Mouse (Mus musculus): ENCODE data around the gene Tbcd. TPM values are rescaled to one million over a fixed set of nuclear protein-coding genes. Genes with fewer than 3 reads are reported as not detected.

The Tbcd gene
- total RNA-seq, 2 experiments from 2014 or later, result 13.8 to 14.8 TPM

DNA sequence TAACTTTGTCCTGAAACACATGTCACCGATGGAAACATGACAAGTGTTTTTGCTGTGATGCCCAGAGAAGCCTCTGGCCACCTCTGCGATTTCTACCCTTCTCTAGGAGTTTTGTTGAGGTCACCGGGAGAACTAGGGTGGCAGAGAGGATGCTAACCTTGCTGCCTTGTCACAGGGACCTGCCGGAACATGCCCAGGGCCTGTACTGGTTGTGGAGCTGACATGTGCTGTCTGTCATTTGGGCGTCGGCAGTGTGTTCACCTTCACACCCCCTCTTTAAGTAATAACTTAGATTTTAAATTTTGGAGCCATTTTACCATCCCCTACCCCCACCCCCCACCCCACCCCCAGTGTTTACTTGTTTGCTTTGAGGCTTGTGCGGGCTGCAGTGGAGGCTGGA lies 68.0 kb downstream of the Tbcd start:
- H3K4me3 ChIP-seq, result no peak overlapping the region
- H3K27ac ChIP-seq, result no peak overlapping the region
- no peak for TF ChIP-seq CTCF (IDR thresholded peaks at IDR 0.05)
- intact Hi-C loops (cut with DNase I), result no loop called here
- no peak for DNase-seq

DNA sequence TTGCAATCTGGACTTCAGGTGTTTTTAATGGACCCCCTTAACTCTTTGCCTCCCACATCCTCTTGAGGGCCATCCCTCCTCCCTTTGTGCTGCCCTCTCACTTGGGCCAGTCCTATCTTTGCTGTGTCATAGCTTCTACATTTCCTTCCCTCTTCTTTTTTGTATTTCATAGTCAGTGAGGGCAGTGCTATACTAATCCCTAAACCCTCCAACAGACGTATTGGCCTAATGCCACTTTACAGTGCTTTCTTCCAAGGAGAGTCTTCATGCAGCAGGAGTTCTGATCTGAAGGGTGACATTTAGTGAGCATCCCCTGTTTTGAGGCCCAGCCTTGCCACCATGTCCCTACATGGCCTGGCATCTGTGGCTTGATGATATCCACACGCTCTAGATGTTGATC lies 69.0 kb downstream of the Tbcd start:
- no peak for TF ChIP-seq CTCF (IDR thresholded peaks at IDR 0.05)
- no peak overlapping the region for H3K4me3 ChIP-seq
- H3K27ac ChIP-seq, result no peak overlapping the region
- intact Hi-C loops (cut with DNase I), result no loop called here
- no peak for DNase-seq

DNA sequence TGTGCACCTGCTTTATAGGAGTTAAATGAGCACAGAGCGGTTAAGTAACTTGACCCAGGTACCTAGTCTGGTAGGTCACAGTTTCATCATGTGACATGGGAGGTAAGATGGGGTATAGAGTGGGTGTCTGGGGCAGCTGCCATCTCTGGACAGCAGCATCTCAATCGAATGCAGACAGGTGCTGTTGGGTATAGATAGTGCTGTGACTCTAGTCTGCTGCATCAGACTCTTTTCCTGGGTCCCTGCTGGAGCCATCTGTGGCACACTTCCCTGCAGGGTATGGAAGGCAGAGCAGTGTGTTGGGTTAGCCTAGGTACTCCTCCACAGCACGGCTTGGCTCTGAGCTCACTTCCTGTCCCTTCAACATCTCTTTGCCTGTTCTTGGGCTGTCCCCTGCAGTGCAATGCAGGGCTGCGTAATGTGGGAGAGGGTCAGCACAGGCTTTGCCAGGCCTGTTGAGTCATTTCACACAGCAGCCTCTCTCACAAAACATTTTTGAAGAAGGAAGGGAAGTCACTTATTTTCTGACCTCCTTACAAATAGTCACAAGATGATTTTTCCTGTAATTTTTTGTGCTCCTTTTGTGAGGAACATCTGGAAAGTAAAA lies 70.5 kb downstream of the Tbcd start:
- no peak for DNase-seq
- Histone ChIP-seq H3K4me3 (no peak overlapping the region), H3K27ac (peak overlapping the region; percentile 24; the same call in 1 of the 2 replicates)
- TF ChIP-seq CTCF (IDR thresholded peaks at IDR 0.05), result no peak
- intact Hi-C loops (cut with DNase I), result no loop called here

DNA sequence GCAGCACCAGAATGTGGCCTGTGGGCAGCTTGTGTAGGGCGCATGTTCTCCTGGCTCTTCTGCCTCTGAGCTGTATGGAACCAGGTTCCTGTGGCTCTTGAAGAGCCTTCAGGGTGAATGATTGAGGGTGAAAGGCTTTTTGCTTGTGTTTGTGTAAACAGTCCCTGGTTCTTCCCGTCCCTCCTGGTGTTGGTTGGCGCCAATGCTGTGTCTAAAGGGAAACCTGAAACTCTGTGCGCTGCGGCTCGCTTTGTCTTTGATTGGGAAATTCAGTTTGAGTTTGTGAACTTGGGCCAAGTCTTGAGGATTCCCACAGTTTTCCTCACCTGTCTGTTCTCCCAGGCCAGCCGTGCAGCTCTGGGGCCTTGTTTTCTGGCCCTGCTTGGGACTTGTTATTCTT lies 72.4 kb downstream of the Tbcd start:
- DNase-seq, result no peak
- intact Hi-C loops (cut with DNase I), result no loop called here
- no peak overlapping the region for H3K27ac ChIP-seq
- no peak for TF ChIP-seq CTCF (IDR thresholded peaks at IDR 0.05)
- H3K4me3 ChIP-seq, result no peak overlapping the region

DNA sequence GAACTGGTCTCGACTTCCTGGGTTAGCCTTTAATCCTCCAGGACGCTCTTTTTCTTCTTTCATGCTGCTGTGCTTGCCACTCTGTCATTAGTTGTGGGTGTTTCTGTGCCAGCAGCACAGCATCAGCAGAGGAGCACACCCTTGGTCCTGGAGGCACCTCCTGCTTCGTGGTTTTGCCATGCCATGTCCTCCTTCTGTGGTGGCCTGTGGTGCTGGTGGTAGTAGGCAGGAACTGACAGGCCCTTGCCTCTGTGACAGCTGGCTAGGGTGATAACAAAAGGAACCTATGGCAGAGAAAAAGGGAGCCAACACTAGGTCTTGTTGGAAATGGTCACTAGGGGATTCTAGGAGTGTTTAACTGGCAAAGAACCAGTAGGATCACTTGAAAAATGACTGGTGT lies 78.0 kb downstream of the Tbcd start:
- TF ChIP-seq CTCF (IDR thresholded peaks at IDR 0.05), result no peak
- H3K4me3 ChIP-seq, result no peak overlapping the region
- H3K27ac ChIP-seq, result no peak overlapping the region
- no peak for DNase-seq
- intact Hi-C loops (cut with DNase I), result no loop called here

DNA sequence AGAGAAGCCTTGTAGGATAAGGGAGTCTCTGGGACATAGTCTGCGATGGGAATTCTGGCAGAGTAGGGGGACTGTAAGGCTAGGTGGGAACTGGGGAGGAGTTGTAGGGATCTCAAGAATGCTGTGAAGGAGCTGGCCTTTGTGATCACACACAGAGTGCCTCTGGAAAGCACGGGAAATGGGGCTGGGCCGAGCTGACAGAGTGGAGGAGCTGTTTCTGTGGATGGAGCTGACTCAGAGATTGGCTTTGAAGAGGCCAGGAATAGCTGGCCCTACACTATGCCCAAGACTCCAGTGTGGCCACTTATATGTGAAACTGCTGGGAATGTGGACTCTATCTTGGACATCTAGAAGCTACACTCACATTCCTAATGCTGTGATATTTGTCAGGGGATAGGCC lies 84.8 kb downstream of the Tbcd start:
- intact Hi-C loops (cut with DNase I), result no loop called here
- no peak overlapping the region for H3K27ac ChIP-seq
- DNase-seq, result no peak
- H3K4me3 ChIP-seq, result no peak overlapping the region
- no peak for TF ChIP-seq CTCF (IDR thresholded peaks at IDR 0.05)

DNA sequence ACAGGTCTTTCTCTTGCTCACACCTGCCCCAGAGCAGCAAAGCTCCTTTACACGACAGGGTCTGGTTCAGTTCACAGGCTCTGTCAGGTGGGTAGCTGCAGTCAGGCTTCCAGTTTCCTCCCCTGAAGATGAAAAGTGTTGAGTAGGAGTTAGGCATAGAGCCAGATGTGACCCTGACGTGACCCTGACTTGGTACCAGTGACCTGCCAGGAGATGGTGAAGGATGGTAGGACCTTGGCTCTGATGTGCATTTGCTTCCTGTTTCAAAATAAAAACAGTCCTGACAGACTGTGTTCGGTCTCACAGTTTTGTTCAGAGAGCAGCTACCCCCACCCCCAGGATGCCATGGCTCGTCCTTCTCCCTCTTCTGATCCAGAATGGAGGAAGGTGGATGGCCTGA lies 90.7 kb downstream of the Tbcd start:
- intact Hi-C loops (cut with DNase I), result loop anchor here (5.0 kb wide), 1 partner anchor 65 kb away; no protein-coding TSS in a partner anchor
- TF ChIP-seq CTCF (IDR thresholded peaks at IDR 0.05), result no peak

DNA sequence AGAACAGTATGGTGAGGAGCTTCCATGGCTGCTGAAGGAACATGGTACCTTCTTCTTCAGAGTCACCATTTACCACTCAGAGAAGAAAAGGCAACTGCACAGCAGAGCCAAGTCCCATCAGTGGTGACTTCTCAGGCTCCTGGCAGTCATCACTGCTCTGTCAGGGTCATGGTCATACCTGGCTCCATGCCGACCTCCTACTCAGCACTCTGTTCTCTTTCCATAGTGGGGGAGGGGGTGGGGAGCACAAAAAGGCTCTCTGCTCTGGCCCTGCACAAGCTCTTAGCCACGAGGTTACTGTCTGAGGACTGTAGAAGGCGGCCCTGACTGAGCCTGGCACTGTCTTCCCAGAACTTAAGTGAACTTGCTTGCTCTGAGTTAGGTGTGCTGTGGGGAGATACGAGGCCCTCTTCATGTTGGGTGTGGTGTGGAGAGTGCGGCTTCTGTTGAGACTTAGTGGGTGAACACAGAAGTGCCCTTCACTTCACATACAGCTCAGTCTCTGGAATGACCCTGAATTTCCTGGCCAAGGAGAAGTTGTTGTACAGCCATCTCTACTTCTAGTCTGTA lies 91.6 kb downstream of the Tbcd start:
- no peak for DNase-seq
- TF ChIP-seq CTCF (IDR thresholded peaks at IDR 0.05), result no peak
- peak overlapping the region; percentile 58; the same call in 1 of the 2 replicates for H3K27ac ChIP-seq
- intact Hi-C loops (cut with DNase I), result loop anchor here (5.0 kb wide), 1 partner anchor 66 kb away; no protein-coding TSS in a partner anchor
- H3K4me3 ChIP-seq, result no peak overlapping the region

More for the DNA sequence above, 90.7 kb downstream of the Tbcd start:
- Histone ChIP-seq H3K4me3 (no peak overlapping the region), H3K27ac (no peak overlapping the region)
- DNase-seq, result no peak

DNA sequence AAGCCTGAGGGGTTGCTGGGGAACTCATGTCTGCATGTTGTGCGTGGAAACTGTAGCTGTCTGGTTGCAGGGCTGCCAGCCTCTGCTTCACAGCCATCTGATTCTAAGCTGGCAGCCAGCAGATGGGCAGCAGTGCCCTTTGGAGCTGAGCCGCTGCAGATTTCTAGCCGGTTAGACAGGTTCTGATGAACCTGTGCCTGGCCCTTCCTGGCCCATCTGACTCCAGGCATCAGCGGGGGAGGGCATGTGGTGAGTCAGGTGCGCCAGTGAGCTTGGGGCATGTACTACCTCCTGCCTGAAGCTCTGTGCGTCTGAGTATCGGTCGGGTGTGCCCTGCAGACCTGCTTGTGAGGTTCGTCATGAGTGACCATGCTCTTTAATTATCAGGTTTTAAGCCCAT lies 92.2 kb downstream of the Tbcd start:
- intact Hi-C loops (cut with DNase I), result loop anchor here (5.0 kb wide), 1 partner anchor 67 kb away; no protein-coding TSS in a partner anchor
- Histone ChIP-seq H3K27ac (peak overlapping the region; percentile 58; the same call in 1 of the 2 replicates), H3K4me3 (peak overlapping the region; percentile 25)
- peak; percentile 66 for DNase-seq
- no peak for TF ChIP-seq CTCF (IDR thresholded peaks at IDR 0.05)

DNA sequence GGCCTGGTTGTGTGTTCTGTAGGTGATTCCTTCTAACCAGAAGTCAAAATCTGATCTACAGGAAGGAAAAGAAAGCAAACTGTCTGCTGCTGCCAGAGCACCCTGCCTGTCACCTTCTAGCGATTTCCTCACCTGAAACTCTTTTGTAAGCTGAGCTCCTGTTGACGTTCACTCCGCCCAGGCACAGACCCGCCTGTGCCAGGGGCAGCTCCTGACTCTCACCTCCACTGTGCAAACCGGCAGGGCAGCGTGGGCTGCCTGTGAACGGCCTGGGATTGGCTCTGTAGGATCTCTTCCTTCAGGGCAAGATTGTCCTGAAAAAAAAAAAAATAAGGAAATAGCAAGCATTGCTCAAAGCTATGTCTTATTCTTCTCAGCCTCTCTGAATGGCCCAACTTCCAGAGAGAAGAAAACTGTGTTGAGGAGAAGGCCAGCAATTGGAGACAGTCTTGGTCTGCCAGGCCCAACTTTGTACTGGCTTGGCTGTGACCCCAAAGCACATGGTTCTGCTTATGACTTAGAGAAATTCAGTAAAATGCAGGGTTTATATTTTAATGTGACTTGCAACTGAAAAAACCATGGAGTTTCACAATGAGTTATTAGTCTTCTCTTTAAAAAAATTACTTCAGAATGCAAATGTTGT lies 93.1 kb downstream of the Tbcd start:
- DNase-seq, result peak; percentile 36
- no peak for TF ChIP-seq CTCF (IDR thresholded peaks at IDR 0.05)
- Histone ChIP-seq H3K27ac (peak overlapping the region; percentile 58), H3K4me3 (no peak overlapping the region)
- intact Hi-C loops (cut with DNase I), result loop anchor here (5.0 kb wide), 1 partner anchor 68 kb away; no protein-coding TSS in a partner anchor

DNA sequence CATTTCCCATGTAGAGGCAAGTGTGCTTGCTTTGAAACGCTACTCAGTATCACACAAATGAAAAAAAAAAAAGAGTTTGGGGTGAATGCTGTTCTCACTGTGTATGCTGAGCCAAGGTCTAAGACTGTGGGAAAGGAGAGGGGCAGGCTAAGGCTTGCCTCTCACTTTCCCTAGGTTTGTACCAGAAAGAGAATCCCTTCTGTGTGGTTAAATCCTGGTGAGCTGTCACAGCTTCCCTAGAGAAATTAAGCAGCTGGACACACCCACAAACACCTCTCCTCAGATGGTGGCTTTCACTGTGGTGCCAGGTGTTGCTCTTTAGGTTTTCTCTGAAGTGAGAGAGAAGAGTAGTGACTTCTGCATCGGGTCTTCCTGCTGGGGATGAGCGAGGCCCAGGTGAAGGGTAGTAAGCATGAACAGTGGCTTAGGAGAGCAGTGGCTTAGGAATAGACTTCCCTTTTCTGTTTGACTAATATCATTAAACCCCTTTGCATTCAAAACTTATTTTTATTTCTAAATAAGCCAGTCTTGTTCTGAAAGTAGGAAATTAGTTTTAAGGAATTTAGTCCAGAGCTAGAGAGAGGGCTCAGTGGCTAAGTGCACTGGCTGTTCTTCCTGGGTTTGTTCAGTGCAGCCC lies 93.8 kb downstream of the Tbcd start:
- DNase-seq, result no peak
- intact Hi-C loops (cut with DNase I), result no loop called here
- H3K4me3 ChIP-seq, result no peak overlapping the region
- 0 out of 2 replicates have a peak overlapping the region, but pooled peaks have one; percentile 16 for H3K27ac ChIP-seq
- TF ChIP-seq CTCF (IDR thresholded peaks at IDR 0.05), result no peak

DNA sequence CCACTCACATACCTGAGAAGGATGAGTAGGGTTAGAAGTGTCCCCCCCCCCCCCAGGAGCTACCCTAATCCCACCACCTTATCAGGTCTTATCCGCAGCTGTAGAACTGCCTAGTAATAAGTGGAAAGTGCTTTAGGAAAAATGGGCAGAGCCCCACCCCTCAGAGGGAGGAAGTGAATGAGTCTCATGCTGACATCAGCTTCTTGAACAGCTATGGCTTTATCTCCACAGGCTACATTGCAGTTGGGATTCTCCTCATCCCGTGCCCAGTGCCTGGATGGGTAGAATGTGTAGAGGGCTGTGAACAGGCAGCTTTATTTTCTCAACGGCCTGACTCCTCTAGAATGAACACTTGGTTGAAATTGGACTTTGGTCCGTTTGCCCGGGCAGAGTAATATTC lies 95.5 kb downstream of the Tbcd start:
- intact Hi-C loops (cut with DNase I), result no loop called here
- no peak for TF ChIP-seq CTCF (IDR thresholded peaks at IDR 0.05)

DNA sequence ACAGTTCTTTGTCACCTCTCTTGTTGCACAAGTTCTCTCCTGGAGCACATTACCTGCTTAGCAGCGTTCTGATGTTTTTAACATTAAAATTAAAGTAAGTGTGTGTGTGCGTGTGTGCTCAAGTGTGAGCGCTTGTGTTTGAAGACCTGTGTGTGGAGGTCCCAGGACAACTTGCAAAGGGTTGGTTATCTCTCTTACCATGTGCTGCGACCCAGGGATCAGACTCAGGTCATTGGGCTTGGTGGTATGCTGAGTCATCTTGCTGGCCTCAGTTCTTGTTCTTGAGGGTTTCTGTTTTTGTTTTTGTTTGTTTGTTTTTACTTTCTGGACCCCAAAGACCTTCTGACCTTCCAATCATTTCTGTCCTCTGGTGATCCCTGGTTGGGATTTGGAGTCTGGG lies 96.2 kb downstream of the Tbcd start:
- H3K4me3 ChIP-seq, result no peak overlapping the region
- TF ChIP-seq CTCF (IDR thresholded peaks at IDR 0.05), result no peak
- DNase-seq, result no peak
- no peak overlapping the region for H3K27ac ChIP-seq
- intact Hi-C loops (cut with DNase I), result no loop called here

More for the DNA sequence above, 95.5 kb downstream of the Tbcd start:
- Histone ChIP-seq H3K27ac (no peak overlapping the region), H3K4me3 (no peak overlapping the region)
- no peak for DNase-seq
